ENCODE assay signal across 9 mouse cellular contexts in the genomic region with DNA sequence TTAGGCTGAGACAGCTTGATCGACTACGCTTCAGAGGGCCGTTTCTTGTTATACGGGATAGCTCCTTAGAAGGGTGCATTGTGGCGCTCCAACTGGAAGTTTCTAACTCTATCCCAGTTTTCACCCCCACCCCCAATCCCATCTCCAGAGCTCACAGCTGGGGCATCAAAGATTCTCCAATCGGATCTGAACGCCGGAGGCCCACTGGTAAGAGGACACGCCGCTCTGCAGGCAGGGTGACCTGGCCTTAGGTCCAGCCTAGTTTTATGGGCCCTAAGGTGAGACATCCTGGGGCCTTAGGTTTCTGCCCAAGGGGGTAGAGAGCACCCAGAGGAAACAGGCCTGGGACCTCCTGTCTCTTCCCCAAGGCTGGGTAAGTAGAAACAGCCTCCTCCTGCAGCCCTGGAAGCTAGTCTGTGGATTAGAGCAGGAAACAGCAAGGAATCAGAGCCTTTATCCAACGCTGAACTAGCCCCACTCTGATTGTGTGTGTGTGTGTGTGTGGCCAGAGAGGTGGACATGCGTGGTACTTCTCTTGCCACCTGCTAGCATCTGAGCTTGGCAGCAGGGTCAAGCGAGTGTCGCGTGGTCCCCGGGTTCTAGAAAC. TPM values are rescaled to one million over a fixed set of nuclear protein-coding genes. Genes with fewer than 3 reads are reported as not detected.
DNase-seq lines count a peak whose midpoint lies in the region; ATAC-seq lines count a peak whose summit lies in the region.
"Had no signal": no experiment of that assay in that cellular context is flagged by ENCODE, and none has a peak within 500 bp of the region (broad histone marks: within the 10 kb centered on the region; RNA-seq: fewer than 3 reads in every experiment).

No protein-coding gene starts in this region.

- H3K9ac ChIP-seq in heart, embryonic 12.5 days, result peak overlapping the region; percentile 31
- peak overlapping the region; percentile 88 for H3K9ac ChIP-seq in hindbrain, embryonic 11.5 days (ENCODE audit: low read depth, low read length)
- peak overlapping the region; percentile 59 for H3K9ac ChIP-seq in midbrain, embryonic 14.5 days (replicated peaks; ENCODE audit: low read length)
- H3K9ac ChIP-seq: liver, embryonic 15.5 days had no signal

- H3K4me3 ChIP-seq in heart, embryonic 12.5 days, result peak overlapping the region; percentile 45
- peak overlapping the region; percentile 70 for H3K4me3 ChIP-seq in hindbrain, embryonic 11.5 days (ENCODE audit: low read depth, low read length)
- peak overlapping the region; percentile 43 for H3K4me3 ChIP-seq in midbrain, embryonic 14.5 days (replicated peaks; ENCODE audit: low read depth, low read length)
- H3K4me3 ChIP-seq: liver, embryonic 15.5 days had no signal

- peak overlapping the region; percentile 79 for H3K4me2 ChIP-seq in heart, embryonic 12.5 days
- peak overlapping the region; percentile 80 for H3K4me2 ChIP-seq in hindbrain, embryonic 11.5 days (replicated peaks; ENCODE audit: low read depth, low read length)
- peak overlapping the region; percentile 79 for H3K4me2 ChIP-seq in midbrain, embryonic 14.5 days (ENCODE audit: low read length)

- WGBS in heart, embryonic 12.5 days, result 7% methylated on average over 16 of the region's 16 CpGs
- WGBS in hindbrain, embryonic 11.5 days, result 2% methylated on average over 16 of the region's 16 CpGs
- WGBS in midbrain, embryonic 14.5 days, result 4% methylated on average over 16 of the region's 16 CpGs

- H3K4me1 ChIP-seq in heart, embryonic 12.5 days (replicated peaks), result peaks cover 47% of the 10 kb centered on the region
- H3K4me1 ChIP-seq in hindbrain, embryonic 11.5 days (replicated peaks; ENCODE audit: control insufficient read depth, insufficient read depth, low read length), result peaks cover 11% of the 10 kb centered on the region
- peaks cover 32% of the 10 kb centered on the region for H3K4me1 ChIP-seq in midbrain, embryonic 14.5 days (ENCODE audit: control insufficient read depth, insufficient read depth, low read length)

- H3K27me3 ChIP-seq in heart, embryonic 12.5 days (replicated peaks), result peaks cover 93% of the 10 kb centered on the region
- peaks cover 20% of the 10 kb centered on the region for H3K27me3 ChIP-seq in hindbrain, embryonic 11.5 days (ENCODE audit: control insufficient read depth, insufficient read depth, low read length)
- peaks cover 43% of the 10 kb centered on the region for H3K27me3 ChIP-seq in midbrain, embryonic 14.5 days (ENCODE audit: control insufficient read depth, insufficient read depth, low read length)

- no peak overlapping the region for H3K27ac ChIP-seq in heart, embryonic 12.5 days (ENCODE audit: poor library complexity, severe bottlenecking)
- peak overlapping the region; percentile 65 for H3K27ac ChIP-seq in hindbrain, embryonic 11.5 days (ENCODE audit: low read depth, low read length)
- peak overlapping the region; percentile 65 for H3K27ac ChIP-seq in midbrain, embryonic 14.5 days (replicated peaks; ENCODE audit: low read depth, low read length)
- H3K27ac ChIP-seq: liver, embryonic 15.5 days had no signal

- H3K9me3 ChIP-seq in heart, embryonic 12.5 days (replicated peaks), result no peaks in the 10 kb centered on the region
- H3K9me3 ChIP-seq in hindbrain, embryonic 11.5 days (ENCODE audit: control insufficient read depth, low read length), result no peaks in the 10 kb centered on the region
- H3K9me3 ChIP-seq in midbrain, embryonic 14.5 days (ENCODE audit: control insufficient read depth, low read length), result no peaks in the 10 kb centered on the region
- H3K9me3 ChIP-seq: liver, embryonic 15.5 days had no signal

- no peaks in the 10 kb centered on the region for H3K36me3 ChIP-seq in heart, embryonic 12.5 days
- no peaks in the 10 kb centered on the region for H3K36me3 ChIP-seq in hindbrain, embryonic 11.5 days (ENCODE audit: control insufficient read depth, insufficient read depth, low read length)
- no peaks in the 10 kb centered on the region for H3K36me3 ChIP-seq in midbrain, embryonic 14.5 days (ENCODE audit: control insufficient read depth, insufficient read depth, low read length)
- H3K36me3 ChIP-seq: liver, embryonic 15.5 days had no signal

- intact Hi-C loops in heart, postnatal 36 days (cut with DNase I), result no loop called here

- no peak for ATAC-seq in heart, embryonic 12.5 days (ENCODE audit: insufficient number of reproducible peaks, low FRiP score)
- no peak for ATAC-seq in hindbrain, embryonic 11.5 days (ENCODE audit: low FRiP score)
- ATAC-seq in midbrain, embryonic 14.5 days (ENCODE audit: low FRiP score, low TSS enrichment), result 0 out of 2 replicates have a peak, but pooled peaks have one; percentile 1

- no peak for DNase-seq in heart, postnatal 36 days
- peak; percentile 10 for DNase-seq in MN1 (ENCODE audit: low spot score)
- DNase-seq in hindbrain, embryonic 11.5 days (ENCODE audit: low spot score), result peak; percentile 68
- peak; percentile 44 for DNase-seq in midbrain, embryonic 14.5 days
- DNase-seq in left cerebral cortex, adult 8-10 months (ENCODE audit: low spot score in 2 of 2), result no peak
- DNase-seq in layer of hippocampus, adult 9-10 months (ENCODE audit: low spot score), result no peak
- DNase-seq in spleen, postnatal 14 days (ENCODE audit: low spot score in 2 of 2), result no peak

RNA-seq across cellular contexts. Expression of gene Rfx4, which starts 3.8 kb away (rescaled TPM):
- polyA plus RNA-seq in heart, embryonic 12.5 days (2016; fragmentation: Nextera tagmentation; extraction: Ambion mirVana), result 0.19 and 0.42 TPM in 2 replicates
- total RNA-seq in heart, postnatal 36 days (2021), result under 1 TPM in 1 of 2 experiments, not detected in 1; 0.08 TPM
- polyA plus RNA-seq in hindbrain, embryonic 11.5 days (2014; fragmentation: Nextera tagmentation; extraction: Ambion mirVana), result 65.9 and 66.5 TPM in 2 replicates
- polyA plus RNA-seq in midbrain, embryonic 14.5 days (2014; fragmentation: Nextera tagmentation; extraction: Ambion mirVana), result 16.2 and 25.1 TPM in 2 replicates
- 10 to 100 TPM; 10.6 to 13.1 (median 12.3) TPM for total RNA-seq in left cerebral cortex, adult 8-10 months (2022)
- polyA plus RNA-seq: liver, embryonic 15.5 days had no signal

Comparison
In these comparisons a context has a peak if more than half of its experiments do, and no peak if none do; other contexts are left out.
1. H3K9ac ChIP-seq: peak in every context shown above with its lines; median percentile 88 in hindbrain, embryonic 11.5 days; 59 in midbrain, embryonic 14.5 days; 31 in heart, embryonic 12.5 days.
2. DNase-seq: peak in MN1 (single experiment), hindbrain, embryonic 11.5 days (single experiment) and midbrain, embryonic 14.5 days (single experiment); none in heart, postnatal 36 days (0 of 2), left cerebral cortex, adult 8-10 months (0 of 2), layer of hippocampus, adult 9-10 months (single experiment) and spleen, postnatal 14 days (0 of 2).
3. RNA of gene Rfx4, which starts 3.8 kb away (polyA plus RNA-seq): 65.9 to 66.5 TPM in hindbrain, embryonic 11.5 days and 16.2 to 25.1 TPM in midbrain, embryonic 14.5 days; 0.19 to 0.42 TPM in heart, embryonic 12.5 days; every median in the first group is over 10 times any median in the second.
4. Peak in every context shown above with its lines, with median percentiles within 50 percentile points of each other: H3K4me2 ChIP-seq and H3K4me3 ChIP-seq.